Mouse (Mus musculus) bone marrow, adult 2 months (tissue): ENCODE results near the gene Rc3h1.

Experiments
- CTCF ChIP-seq: fragments of 200-500 bp; IDR thresholded peaks from 2 replicates; pipeline ENCODE4 v1.5.1; 2011; ENCODE audit warnings: low read length, control low read depth; ENCODE audit not compliant: control insufficient read depth, insufficient read depth
- POLR2A ChIP-seq: fragments of 200-500 bp; IDR thresholded peaks from 2 replicates; pipeline ENCODE4 v1.6.1; 2011; ENCODE audit warnings: low read depth, mild to moderate bottlenecking, control low read depth, low read length, borderline replicate concordance; ENCODE audit not compliant: control insufficient read depth

GRCm38 (mm10) chr1:160935551-160935950, 29.3 kb downstream of the Rc3h1 start:
- TF ChIP-seq CTCF (no peak), POLR2A (no peak)
